Mouse (Mus musculus) embryo, embryonic 11 days (tissue): ENCODE measurements around the gene Pygo1.

Experiments
- DNase-seq: peaks from one replicate; pipeline ENCODE4 v3.0.0-alpha.2; 2015

Pygo1 gene

GRCm38 (mm10) chr9:72996167-72996566 lies 70.7 kb downstream of the Pygo1 start:
- no peak for DNase-seq

GRCm38 (mm10) chr9:72996806-72997205 lies 71.4 kb downstream of the Pygo1 start:
- no peak for DNase-seq

- no peak for DNase-seq
Measured at GRCm38 (mm10) chr9:73000487-73000886, 75.0 kb downstream of the Pygo1 start.

GRCm38 (mm10) chr9:73001314-73002011 lies 76.0 kb downstream of the Pygo1 start:
- no peak for DNase-seq
